Mouse (Mus musculus): Measurements from ENCODE around the gene Mcrip2.

DNA sequence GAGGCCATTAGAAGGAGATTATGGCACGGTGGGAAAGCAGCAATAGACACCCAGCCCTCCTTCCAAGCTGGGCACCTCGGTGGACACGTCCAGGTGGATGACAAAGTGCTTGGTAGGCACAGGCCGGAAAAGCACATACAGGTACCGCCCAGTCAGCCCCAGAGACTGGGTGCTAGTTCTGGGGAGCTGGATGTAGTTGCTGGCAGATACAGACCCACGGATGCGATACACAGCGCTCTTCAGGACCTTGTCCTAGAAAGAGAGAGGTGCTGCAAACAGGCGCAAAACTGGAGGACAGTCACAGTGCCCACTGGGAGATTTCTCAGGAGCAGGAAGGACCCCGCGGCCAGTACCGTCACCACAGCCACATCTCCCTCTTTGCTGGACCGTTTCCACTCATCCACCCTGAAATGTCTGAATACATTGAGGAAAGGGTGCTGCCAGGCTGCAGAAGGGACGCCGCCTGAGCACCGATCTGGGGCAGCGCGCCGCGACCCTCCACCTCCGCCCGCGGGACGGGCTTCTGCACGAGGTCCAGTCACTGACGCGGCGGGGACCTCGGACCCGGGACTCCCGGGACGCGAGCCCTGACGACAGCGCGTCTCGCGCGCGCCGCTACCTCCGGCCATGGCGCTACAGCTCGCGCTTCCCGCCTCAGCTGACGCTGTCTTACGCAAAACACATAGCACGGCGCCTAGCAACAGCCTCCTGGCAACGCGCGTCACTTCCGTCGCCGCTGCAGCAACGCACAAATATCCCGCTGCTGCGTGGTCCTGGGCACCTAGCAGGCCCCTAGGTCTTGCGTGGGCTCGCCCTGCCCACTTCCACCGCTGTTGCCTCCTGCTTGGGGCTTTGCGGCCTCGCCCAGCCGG, 7.5 kb downstream of the Mcrip2 start, which contains the start of gene Wdr90:
- TF ChIP-seq POLR2A (IDR thresholded peaks at IDR 0.05; ENCODE audit: low read depth, low read length) (no peak), CTCF (IDR thresholded peaks at IDR 0.05; ENCODE audit: extremely low read depth, insufficient read length, insufficient replicate concordance, low read depth, low read length) (no peak)

Data from small intestine, adult 2 months (tissue).